Mouse (Mus musculus) E14TG2a.4 (cell line): ENCODE measurements at regions not wholly inside any gene's neighbourhood (a gene's known extent, or its start where the extent isn't known, plus 50 kb on each side); places are given as distances from the start of the nearest gene placed in this dataset.
"Not testable (repeated sequence)": the region's sequence is repeated elsewhere in the genome, so short reads cannot be mapped to it uniquely, and the experiment has no call there.

Experiments used
- CTCF ChIP-seq: conservative IDR thresholded peaks from 2 replicates; pipeline ENCODE4 v1.5.1; 2014; ENCODE audit warnings: low read length
- NANOG ChIP-seq: IDR thresholded peaks from 2 replicates; pipeline ENCODE4 v1.6.1; 2014; ENCODE audit warnings: borderline replicate concordance, low read length, mixed read lengths
- POU5F1 ChIP-seq: IDR thresholded peaks from 2 replicates; pipeline ENCODE4 v1.6.1; 2014; ENCODE audit warnings: low read length, borderline replicate concordance

- not testable (repeated sequence) for TF ChIP-seq CTCF, POU5F1, NANOG
These were observed 69.6 kb downstream of the Gm8797 start for GRCm38 (mm10) chr3:5820243-5820642.
